Mouse (Mus musculus): Measurements from ENCODE around the gene Psmb3. TPM values are rescaled to one million over a fixed set of nuclear protein-coding genes. Genes with fewer than 3 reads are reported as not detected.
A peak's percentile ranks its signal among the peaks of the same experiment; 100 is the strongest.

Psmb3 gene
- polyA plus RNA-seq, 1 experiment from 2014 or later: 359 TPM

GRCm38 (mm10) chr11:97697199-97697890, 5.9 kb upstream of the Psmb3 start:
- 45% methylated on average over 11 of the region's 11 CpGs for WGBS
- peak overlapping the region; percentile 93 for H3K4me2 ChIP-seq (ENCODE audit: low read depth, low read length)
- peaks cover 6% of the 10 kb centered on the region for H3K36me3 ChIP-seq (ENCODE audit: control insufficient read depth, insufficient read depth)
- ATAC-seq (replicated peaks; ENCODE audit: extremely low read depth, insufficient read depth, low FRiP score): no peak
- peak overlapping the region; percentile 95 for H3K4me3 ChIP-seq (ENCODE audit: low read length)
- no peaks in the 10 kb centered on the region for H3K9me3 ChIP-seq (replicated peaks; ENCODE audit: control insufficient read depth, low read length)
- H3K27ac ChIP-seq (ENCODE audit: low read length): peak overlapping the region; percentile 97
- peaks cover 58% of the 10 kb centered on the region for H3K4me1 ChIP-seq (ENCODE audit: control insufficient read depth, insufficient read depth, low read length)
- H3K9ac ChIP-seq (ENCODE audit: low read length): peak overlapping the region; percentile 97
- no peaks in the 10 kb centered on the region for H3K27me3 ChIP-seq (ENCODE audit: control insufficient read depth, insufficient read depth, low read length)

- H3K27ac ChIP-seq (ENCODE audit: low read length): peak overlapping the region; percentile 97
- H3K9me3 ChIP-seq (replicated peaks; ENCODE audit: control insufficient read depth, low read length): no peaks in the 10 kb centered on the region
- peak overlapping the region; percentile 95 for H3K4me3 ChIP-seq (ENCODE audit: low read length)
- peaks cover 1% of the 10 kb centered on the region; the same call in 1 of the 2 replicates for H3K36me3 ChIP-seq (ENCODE audit: control insufficient read depth, insufficient read depth)
- H3K4me2 ChIP-seq (ENCODE audit: low read depth, low read length): peak overlapping the region; percentile 93
- ATAC-seq (replicated peaks; ENCODE audit: extremely low read depth, insufficient read depth, low FRiP score): no peak
- peak overlapping the region; percentile 97 for H3K9ac ChIP-seq (ENCODE audit: low read length)
- H3K4me1 ChIP-seq (ENCODE audit: control insufficient read depth, insufficient read depth, low read length): peaks cover 58% of the 10 kb centered on the region
- H3K27me3 ChIP-seq (ENCODE audit: control insufficient read depth, insufficient read depth, low read length): no peaks in the 10 kb centered on the region
- 3% methylated on average over 14 of the region's 14 CpGs for WGBS
Observed at GRCm38 (mm10) chr11:97697891-97698529, 5.2 kb upstream of the Psmb3 start.

GRCm38 (mm10) chr11:97698741-97699611, 4.2 kb upstream of the Psmb3 start:
- no peaks in the 10 kb centered on the region for H3K27me3 ChIP-seq (ENCODE audit: control insufficient read depth, insufficient read depth, low read length)
- no peaks in the 10 kb centered on the region for H3K36me3 ChIP-seq (ENCODE audit: control insufficient read depth, insufficient read depth)
- H3K27ac ChIP-seq (ENCODE audit: low read length): peak overlapping the region; percentile 97
- H3K9ac ChIP-seq (ENCODE audit: low read length): peak overlapping the region; percentile 97
- no peaks in the 10 kb centered on the region for H3K9me3 ChIP-seq (replicated peaks; ENCODE audit: control insufficient read depth, low read length)
- H3K4me3 ChIP-seq (ENCODE audit: low read length): peak overlapping the region; percentile 95
- WGBS: under 1% methylated on average over 61 of the region's 63 CpGs
- peaks cover 60% of the 10 kb centered on the region for H3K4me1 ChIP-seq (ENCODE audit: control insufficient read depth, insufficient read depth, low read length)
- peak overlapping the region; percentile 93 for H3K4me2 ChIP-seq (ENCODE audit: low read depth, low read length)
- ATAC-seq (replicated peaks; ENCODE audit: extremely low read depth, insufficient read depth, low FRiP score): peak; percentile 3; the same call in 1 of the 2 replicates

- H3K27me3 ChIP-seq (ENCODE audit: control insufficient read depth, insufficient read depth, low read length): no peaks in the 10 kb centered on the region
Observed at GRCm38 (mm10) chr11:97699626-97700002, 3.6 kb upstream of the Psmb3 start.

GRCm38 (mm10) chr11:97700003-97700745, 3.0 kb upstream of the Psmb3 start, which contains the start of gene Pcgf2:
TSS of gene Pcgf2 (minus strand) at chr11:97700497.
- peak within 1 kb of the TSS; percentile 97 for H3K27ac ChIP-seq (ENCODE audit: low read length)
- H3K9ac ChIP-seq (ENCODE audit: low read length): peak within 1 kb of the TSS; percentile 97
- H3K9me3 ChIP-seq (replicated peaks; ENCODE audit: control insufficient read depth, low read length): no peaks in the 10 kb centered on the region
- H3K27me3 ChIP-seq (ENCODE audit: control insufficient read depth, insufficient read depth, low read length): no peaks in the 10 kb centered on the region
- no peaks in the 10 kb centered on the region for H3K36me3 ChIP-seq (ENCODE audit: control insufficient read depth, insufficient read depth)
- peaks cover 54% of the 10 kb centered on the region for H3K4me1 ChIP-seq (ENCODE audit: control insufficient read depth, insufficient read depth, low read length)
- ATAC-seq (replicated peaks; ENCODE audit: extremely low read depth, insufficient read depth, low FRiP score): peak; percentile 16
- H3K4me2 ChIP-seq (ENCODE audit: low read depth, low read length): peak within 1 kb of the TSS; percentile 93
- peak within 1 kb of the TSS; percentile 95 for H3K4me3 ChIP-seq (ENCODE audit: low read length)
- WGBS: 0% methylated on average over 83 of the region's 85 CpGs

More at GRCm38 (mm10) chr11:97699626-97700002, 3.6 kb upstream of the Psmb3 start:
- Histone ChIP-seq H3K9me3 (replicated peaks; ENCODE audit: control insufficient read depth, low read length) (no peaks in the 10 kb centered on the region), H3K27ac (ENCODE audit: low read length) (peak overlapping the region; percentile 97), H3K4me3 (ENCODE audit: low read length) (peak overlapping the region; percentile 95), H3K4me2 (ENCODE audit: low read depth, low read length) (peak overlapping the region; percentile 93), H3K36me3 (ENCODE audit: control insufficient read depth, insufficient read depth) (no peaks in the 10 kb centered on the region), H3K9ac (ENCODE audit: low read length) (peak overlapping the region; percentile 97), H3K4me1 (ENCODE audit: control insufficient read depth, insufficient read depth, low read length) (peaks cover 59% of the 10 kb centered on the region)
- peak; percentile 50 for ATAC-seq (replicated peaks; ENCODE audit: extremely low read depth, insufficient read depth, low FRiP score)
- WGBS: 0% methylated on average over 5 of the region's 9 CpGs

GRCm38 (mm10) chr11:97700746-97701580, 2.2 kb upstream of the Psmb3 start:
- no peaks in the 10 kb centered on the region for H3K36me3 ChIP-seq (ENCODE audit: control insufficient read depth, insufficient read depth)
- peak overlapping the region; percentile 88 for H3K9ac ChIP-seq (ENCODE audit: low read length)
- no peaks in the 10 kb centered on the region for H3K27me3 ChIP-seq (ENCODE audit: control insufficient read depth, insufficient read depth, low read length)
- peak overlapping the region; percentile 95 for H3K4me3 ChIP-seq (ENCODE audit: low read length)
- 19% methylated on average over 30 of the region's 30 CpGs for WGBS
- H3K9me3 ChIP-seq (replicated peaks; ENCODE audit: control insufficient read depth, low read length): no peaks in the 10 kb centered on the region
- peaks cover 46% of the 10 kb centered on the region for H3K4me1 ChIP-seq (ENCODE audit: control insufficient read depth, insufficient read depth, low read length)
- H3K4me2 ChIP-seq (ENCODE audit: low read depth, low read length): peak overlapping the region; percentile 93
- peak overlapping the region; percentile 97 for H3K27ac ChIP-seq (ENCODE audit: low read length)
- no peak for ATAC-seq (replicated peaks; ENCODE audit: extremely low read depth, insufficient read depth, low FRiP score)

GRCm38 (mm10) chr11:97701581-97702392, 1.4 kb upstream of the Psmb3 start:
- Histone ChIP-seq H3K27ac (ENCODE audit: low read length) (no peak overlapping the region; the same call in 1 of the 2 replicates), H3K9me3 (replicated peaks; ENCODE audit: control insufficient read depth, low read length) (no peaks in the 10 kb centered on the region), H3K9ac (ENCODE audit: low read length) (peak overlapping the region; percentile 42; the same call in 1 of the 2 replicates), H3K4me3 (ENCODE audit: low read length) (peak overlapping the region; percentile 95), H3K27me3 (ENCODE audit: control insufficient read depth, insufficient read depth, low read length) (no peaks in the 10 kb centered on the region), H3K4me1 (ENCODE audit: control insufficient read depth, insufficient read depth, low read length) (peaks cover 38% of the 10 kb centered on the region), H3K4me2 (ENCODE audit: low read depth, low read length) (peak overlapping the region; percentile 78), H3K36me3 (ENCODE audit: control insufficient read depth, insufficient read depth) (peaks cover 2% of the 10 kb centered on the region)
- WGBS: 49% methylated on average over 15 of the region's 15 CpGs
- ATAC-seq (replicated peaks; ENCODE audit: extremely low read depth, insufficient read depth, low FRiP score): no peak
